Mouse (Mus musculus): ENCODE data around the gene Dnajb11. TPM values are rescaled to one million over a fixed set of nuclear protein-coding genes. Genes with fewer than 3 reads are reported as not detected.

Gene Dnajb11
- 10 to 100 TPM; 75.8 to 80.2 TPM for total RNA-seq (2023)

DNA sequence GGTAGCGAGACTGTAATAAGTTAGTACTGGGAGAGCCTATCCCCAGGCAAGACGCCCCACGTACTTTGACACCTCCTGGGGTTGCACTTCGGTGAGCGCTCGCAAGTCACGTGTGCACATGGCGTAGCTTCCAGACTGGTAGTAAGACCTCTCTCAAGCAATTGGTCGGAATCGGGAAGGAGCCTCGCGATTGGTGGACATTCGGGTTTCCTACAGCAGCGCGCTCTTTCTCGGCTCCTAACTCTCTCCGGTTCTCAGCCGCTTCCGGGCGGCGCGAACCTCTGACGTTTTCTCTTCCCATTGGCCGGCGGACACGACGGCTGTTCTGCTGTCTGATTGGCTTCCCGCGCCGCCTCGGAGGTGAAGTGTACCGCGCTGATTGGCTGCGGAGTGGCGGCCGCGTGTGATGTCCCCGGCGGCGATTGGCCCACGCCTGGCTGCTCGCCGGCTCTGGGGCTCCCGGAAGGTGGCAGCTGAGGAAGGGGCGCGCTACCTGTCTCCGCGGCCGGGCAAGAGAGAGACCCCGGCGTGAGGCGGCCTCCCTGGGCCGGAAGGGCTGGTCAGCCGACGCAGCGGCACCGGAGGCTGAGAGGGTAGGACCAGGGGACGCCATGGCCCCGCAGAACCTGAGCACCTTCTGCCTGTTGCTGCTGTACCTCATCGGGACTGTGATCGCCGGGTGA, at the start of gene Dnajb11, which contains the start of gene Tbccd1:
Gene Dnajb11, plus strand, starts transcription at position 415 of the 683 bp plus-strand sequence.
Gene Tbccd1, minus strand, starts transcription at position 239 of the 683 bp plus-strand sequence.

DNA sequence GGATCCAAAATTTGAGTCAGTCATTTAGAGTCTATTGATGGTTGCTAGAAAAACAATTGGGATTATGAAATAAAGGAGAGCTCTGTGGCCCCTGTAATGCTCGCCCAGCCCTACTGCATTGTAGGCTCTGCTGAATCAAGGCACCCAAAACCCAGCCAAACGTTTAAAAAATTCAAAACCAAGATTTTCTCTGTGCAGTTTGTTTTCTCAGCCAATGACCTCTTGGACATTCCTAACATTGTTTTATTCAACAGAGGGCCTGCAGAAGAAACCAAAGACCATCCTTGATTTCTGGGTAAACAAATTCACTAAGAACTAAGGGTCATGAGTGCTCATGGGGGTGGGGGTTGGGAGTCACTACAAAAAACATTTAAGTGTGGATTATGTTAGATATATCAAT, 46.2 kb upstream of the Dnajb11 start, which contains the start of gene Crygs:
Gene Crygs, minus strand, starts transcription at position 101 of the 400 bp plus-strand sequence.

DNA sequence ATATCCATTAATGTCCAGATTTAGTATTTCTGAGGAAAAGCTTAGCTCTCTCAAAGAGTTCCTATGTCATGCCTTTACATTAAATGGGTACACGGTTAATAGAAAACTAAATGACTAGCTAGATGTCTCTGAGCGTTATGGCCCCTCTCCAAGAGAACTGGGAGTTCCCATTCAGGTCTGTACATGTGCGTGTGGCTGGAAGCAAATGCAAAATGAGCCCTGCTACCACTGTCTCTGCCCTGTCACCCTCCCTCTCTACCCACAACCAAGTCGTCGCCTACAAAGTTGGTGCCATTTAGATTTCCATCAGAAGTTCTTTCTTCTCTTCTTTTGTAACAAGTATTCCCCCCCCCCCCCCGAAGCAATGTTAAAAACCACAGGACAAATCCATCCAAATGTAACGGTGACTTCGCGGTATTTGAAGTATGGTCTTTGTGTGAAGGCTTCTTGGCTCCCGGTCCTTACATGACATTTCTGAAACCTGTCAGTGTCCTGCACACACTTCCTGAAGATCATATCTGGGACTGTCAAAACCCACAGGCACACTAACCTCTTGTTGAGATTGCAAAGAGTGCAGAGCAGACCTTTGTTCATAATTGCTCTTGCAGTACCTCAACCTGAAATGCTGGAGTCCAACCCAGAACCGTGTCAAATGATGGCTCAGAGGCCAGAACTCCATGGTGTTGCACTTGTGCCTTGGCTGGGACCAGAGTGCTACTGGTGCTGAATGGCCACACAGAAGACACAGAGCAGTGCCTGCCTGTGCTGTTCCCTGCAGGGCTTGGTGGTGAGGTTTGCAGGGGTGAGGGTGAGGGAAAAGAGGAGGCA, 33.3 kb downstream of the Dnajb11 start, which contains the start of gene Ahsg:
Gene Ahsg, plus strand, starts transcription at position 595 of the 828 bp plus-strand sequence.

DNA sequence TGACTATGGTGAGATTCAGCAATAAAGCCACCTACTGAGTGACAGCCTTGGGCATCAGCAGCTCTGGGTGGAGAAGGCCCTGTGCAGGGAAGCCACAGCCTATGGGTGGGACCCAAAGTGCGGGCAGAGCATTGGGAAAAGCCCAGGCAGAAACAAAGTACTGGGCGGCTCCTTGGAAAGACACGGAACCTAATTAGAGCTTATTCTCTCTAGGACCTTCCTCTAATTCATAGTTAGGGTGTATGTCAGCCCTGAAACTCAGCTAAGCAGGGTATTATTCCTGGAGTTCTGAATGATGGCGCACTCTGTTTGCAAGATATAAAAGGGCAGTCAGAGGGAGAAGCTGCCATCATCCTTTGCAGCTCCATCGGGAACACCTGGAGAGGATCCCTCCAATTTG, 60.4 kb downstream of the Dnajb11 start, which contains the start of gene Fetub:
Gene Fetub, plus strand, starts transcription at position 301 of the 400 bp plus-strand sequence.

Other genes starting within 250 kb of the Dnajb11 start
- under 1 TPM; 0.53 to 0.67 TPM for gene Dgkg, start 200.6 kb upstream of the Dnajb11 start, total RNA-seq (2023)
- 1 to 10 TPM in 1 of 2 experiments, not detected in 1; 1.1 TPM for gene Crygs, start 46.3 kb upstream of the Dnajb11 start, total RNA-seq (2023)
- 10 to 100 TPM; 27.8 to 29.4 TPM for gene Tbccd1, start 176 bp upstream of the Dnajb11 start, total RNA-seq (2023)
- not detected for gene Ahsg, start 33.4 kb downstream of the Dnajb11 start, total RNA-seq (2023)
- not detected for gene Fetub, start 60.5 kb downstream of the Dnajb11 start, total RNA-seq (2023)
- not detected for gene Hrg, start 93.2 kb downstream of the Dnajb11 start, total RNA-seq (2023)
- not detected for gene Kng2, start 171.6 kb downstream of the Dnajb11 start, total RNA-seq (2023)
- gene Kng1, start 200.0 kb downstream of the Dnajb11 start, total RNA-seq (2023): not detected
- gene Eif4a2, start 249.6 kb downstream of the Dnajb11 start, total RNA-seq (2023): 1,000 to 10,000 TPM; 1,212 to 1,271 TPM